Mouse (Mus musculus) MEL (cell line): ENCODE measurements at regions not wholly inside any gene's neighbourhood (a gene's known extent, or its start where the extent isn't known, plus 50 kb on each side); places are given as distances from the start of the nearest gene placed in this dataset.

Experiments
- BHLHE40 ChIP-seq: IDR thresholded peaks from 2 replicates; pipeline ENCODE4 v1.6.1; 2012; ENCODE audit warnings: low read depth, mild to moderate bottlenecking, inconsistent platforms, low read length, improper control_type of control experiment, borderline replicate concordance
- CTCF ChIP-seq, 3 experiments: IDR thresholded peaks in 2 of 3; conservative IDR thresholded peaks in 1 of 3; 2 replicates each; pipeline ENCODE4 v1.5.1; 2011 to 2012; ENCODE audit warnings: low read length in 3 of 3, low read depth in 2 of 3, mild to moderate bottlenecking in 2 of 3, improper control_type of control experiment in 1 of 3, inconsistent platforms in 1 of 3, mixed read lengths in 1 of 3, moderate library complexity in 1 of 3; ENCODE audit not compliant: control insufficient read depth in 1 of 3, insufficient read depth in 1 of 3, poor library complexity in 1 of 3, severe bottlenecking in 1 of 3
- MYB ChIP-seq: IDR thresholded peaks from 2 replicates; pipeline ENCODE4 v1.6.1; 2011; ENCODE audit warnings: mild to moderate bottlenecking, low read depth, low read length, improper control_type of control experiment
- MYC ChIP-seq: IDR thresholded peaks from 2 replicates; pipeline ENCODE4 v1.6.1; 2011; ENCODE audit warnings: low read depth, mild to moderate bottlenecking, low read length, improper control_type of control experiment, moderate library complexity
- POLR2A ChIP-seq, 2 experiments: IDR thresholded peaks; 2 replicates each; pipeline ENCODE4 v1.6.1; 2011 to 2012; ENCODE audit warnings: low read length in 2 of 2, mild to moderate bottlenecking in 2 of 2, control low read depth in 1 of 2, improper control_type of control experiment in 1 of 2, low read depth in 1 of 2, moderate library complexity in 1 of 2; ENCODE audit not compliant: control insufficient read depth in 1 of 2, insufficient read depth in 1 of 2, poor library complexity in 1 of 2
- ZC3H11A ChIP-seq: IDR thresholded peaks from 2 replicates; pipeline ENCODE4 v1.6.1; 2012; ENCODE audit warnings: low read depth, mild to moderate bottlenecking, inconsistent platforms, low read length, improper control_type of control experiment

DNA sequence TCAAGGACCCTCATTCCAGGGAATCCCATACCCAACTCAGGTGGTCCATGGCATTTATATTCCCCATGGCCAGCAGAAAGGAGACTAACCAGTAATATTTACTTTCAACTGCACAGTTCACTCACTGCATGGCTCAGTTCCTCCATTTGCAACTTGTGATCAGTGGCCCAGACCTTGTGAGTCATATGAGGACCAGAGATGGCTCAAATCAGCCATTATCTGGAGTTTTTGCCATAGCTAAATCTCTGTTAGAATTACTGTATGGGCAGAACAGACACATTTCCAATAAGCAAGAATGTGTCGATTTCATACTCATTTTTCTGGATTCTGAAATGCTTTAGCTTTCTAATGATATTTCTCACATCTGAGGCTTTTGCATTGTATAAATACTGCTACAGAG is 894.4 kb upstream of the Lrrc6 start:
- TF ChIP-seq CTCF (IDR thresholded peaks at IDR 0.05 in 2 of 3, conservative IDR thresholded peaks at IDR 0.05 in 1 of 3; ENCODE audit: control insufficient read depth in 1 of 3, insufficient read depth in 1 of 3, low read depth in 2 of 3, low read length in 3 of 3, poor library complexity in 1 of 3, severe bottlenecking in 1 of 3) (no peak), POLR2A (IDR thresholded peaks at IDR 0.05; ENCODE audit: control insufficient read depth in 1 of 2, insufficient read depth in 1 of 2, low read depth in 1 of 2, low read length in 2 of 2, poor library complexity in 1 of 2) (no peak), BHLHE40 (no peak), MYB (no peak), MYC (no peak), ZC3H11A (no peak)
